Mouse (Mus musculus) liver, embryonic 14 days (tissue): Measurements from ENCODE around the gene 4930513O06Rik. TPM values are rescaled to one million over a fixed set of nuclear protein-coding genes. Genes with fewer than 3 reads are reported as not detected.

ENCODE experiments used
- polyA plus RNA-seq: library from polyadenylated mRNA; depleted of rRNA; stranded (reverse); fragments of >200 nt; gene quantifications from 2 replicates; pipeline ENCODE4 v1.2.3, GENCODE M21; 2012; rRNA removed

The 4930513O06Rik gene
- 0.09 and 0.14 TPM in 2 replicates for polyA plus RNA-seq

DNA sequence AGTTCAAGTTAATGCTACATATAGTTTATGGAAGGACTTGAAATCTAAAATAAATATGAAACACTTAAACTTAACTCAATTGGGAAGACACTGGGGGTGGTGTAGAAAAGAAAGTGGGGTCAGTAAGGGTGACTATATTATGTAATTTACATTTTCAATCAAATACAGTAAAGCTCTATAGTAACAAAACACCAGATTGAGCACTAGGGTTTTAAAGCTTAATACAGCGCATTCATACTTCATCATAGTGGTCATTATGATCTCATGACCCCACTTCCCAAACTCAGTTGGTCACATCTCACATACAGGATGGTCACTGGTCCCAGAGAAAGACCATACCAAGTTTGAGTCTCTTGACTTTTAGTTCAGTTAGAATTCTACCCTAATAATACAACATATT, at the start of gene 4930513O06Rik:
4930513O06Rik (plus strand) TSS at position 301 of the 400 bp plus-strand sequence.

GRCm38 (mm10) chrX:139085077-139085476, 966 bp upstream of the 4930513O06Rik start, which contains the start of gene Serpina7:
TSS of gene Serpina7 (minus strand) at chrX:139085236.

Other genes starting within 250 kb of the 4930513O06Rik start
- gene Nrk, start 171.8 kb upstream of the 4930513O06Rik start, polyA plus RNA-seq, result 1.6 and 2.7 TPM in 2 replicates
- gene Serpina7, start 1.0 kb upstream of the 4930513O06Rik start, polyA plus RNA-seq, result 2.4 and 2.7 TPM in 2 replicates
- gene 4933428M09Rik, start 93.0 kb downstream of the 4930513O06Rik start, polyA plus RNA-seq, result not detected in 2 replicates
- gene Mum1l1, start 123.8 kb downstream of the 4930513O06Rik start, polyA plus RNA-seq, result 0.44 and 0.67 TPM in 2 replicates
- 0.15 and 0.24 TPM in 2 replicates for gene Trap1a, start 247.4 kb downstream of the 4930513O06Rik start, polyA plus RNA-seq